Mouse (Mus musculus) liver, embryonic 14.5 days (tissue): Measurements from ENCODE around the gene Lgals7. TPM values are rescaled to one million over a fixed set of nuclear protein-coding genes. Genes with fewer than 3 reads are reported as not detected.
"Not testable (repeated sequence)": the region's sequence is repeated elsewhere in the genome, so short reads cannot be mapped to it uniquely, and the experiment has no call there.

Experiments used
- ATAC-seq: fragments of 200-750 bp; cut with Nextera tagmentation; 2 replicates; pipeline ENCODE4 v1.8.0; 2017; ENCODE audit warnings: moderate number of reproducible peaks, mild to moderate bottlenecking, moderate library complexity; ENCODE audit not compliant: insufficient read depth
- DNase-seq, 3 experiments: peaks; one replicate each; pipeline ENCODE4 v3.0.0-alpha.2; 2012 to 2013; ENCODE audit warnings: low read depth in 3 of 3, low spot score in 3 of 3
- H3K27ac ChIP-seq: fragments of 300-500 bp; sonication (generic); 2 replicates; pipeline ENCODE4 v1.5.1; 2014; ENCODE audit warnings: moderate library complexity, mild to moderate bottlenecking, control low read depth, inconsistent platforms
- H3K27me3 ChIP-seq: fragments of 300-500 bp; sonication (generic); 2 replicates; pipeline ENCODE4 v1.6.1; 2014; ENCODE audit warnings: mild to moderate bottlenecking, low read length, moderate library complexity; ENCODE audit not compliant: control insufficient read depth, insufficient read depth
- H3K36me3 ChIP-seq: fragments of 300-500 bp; sonication (generic); replicated peaks from 2 replicates; pipeline ENCODE4 v1.6.1; 2014; ENCODE audit warnings: low read depth; ENCODE audit not compliant: control insufficient read depth, insufficient read depth
- H3K4me1 ChIP-seq, 2 experiments: fragments of 200-500 bp in 1 of 2; fragments of 300-500 bp in 1 of 2; sonication (generic) in 1 of 2; replicated peaks; 2 replicates each; pipeline ENCODE4 v1.6.1; 2012 to 2014; ENCODE audit warnings: antibody characterized with exemption in 1 of 2, inconsistent platforms in 1 of 2, low read length in 1 of 2; ENCODE audit not compliant: control insufficient read depth in 2 of 2, insufficient read depth in 2 of 2
- H3K4me2 ChIP-seq: fragments of 300-500 bp; sonication (generic); 2 replicates; pipeline ENCODE4 v1.6.1; 2014; ENCODE audit warnings: low read depth, mild to moderate bottlenecking, control low read depth, moderate library complexity
- H3K4me3 ChIP-seq, 2 experiments: fragments of 200-500 bp in 1 of 2; fragments of 300-500 bp in 1 of 2; sonication (generic) in 1 of 2; 2 replicates each; pipeline ENCODE4 v1.5.1; 2012 to 2014; ENCODE audit warnings: low read depth in 2 of 2, low read length in 2 of 2, mild to moderate bottlenecking in 2 of 2, control low read depth in 1 of 2, inconsistent platforms in 1 of 2, moderate library complexity in 1 of 2; ENCODE audit not compliant: insufficient read depth in 1 of 2
- H3K9ac ChIP-seq: fragments of 300-500 bp; sonication (generic); replicated peaks from 2 replicates; pipeline ENCODE4 v1.6.1; 2014; ENCODE audit warnings: mild to moderate bottlenecking, control low read depth, moderate library complexity
- H3K9me3 ChIP-seq: fragments of 300-500 bp; sonication (generic); 2 replicates; pipeline ENCODE4 v1.6.1; 2016; ENCODE audit warnings: low read length, mixed read lengths; ENCODE audit not compliant: control insufficient read depth
- CTCF ChIP-seq: IDR thresholded peaks from 2 replicates; pipeline ENCODE4 v1.5.1; 2016; ENCODE audit warnings: antibody characterized with exemption, low read depth, control low read depth
- EP300 ChIP-seq: IDR thresholded peaks from 2 replicates; pipeline ENCODE4 v1.6.1; 2016; ENCODE audit warnings: antibody characterized with exemption, low read depth
- WGBS: fragments of 180-500 bp; shearing (Covaris S2); extraction: QIAGEN DNeasy Blood & Tissue Kit; methylation state at CpG from one replicate; pipeline ENCODE4 v1.1.7; 2014; ENCODE audit not compliant: insufficient replicate concordance; 5-methylcytosine and 5-hydroxymethylcytosine counted together
- polyA plus RNA-seq, 2 experiments: library from polyadenylated mRNA; depleted of rRNA in 1 of 2; stranded (reverse) in 1 of 2; unstranded in 1 of 2; fragments of >200 nt; fragmentation: Nextera tagmentation in 1 of 2; extraction: Ambion mirVana in 1 of 2; gene quantifications; 2 replicates each; pipeline versions ENCODE4 v1.2.1 to v1.2.3; 2012 to 2014

Lgals7 gene
- polyA plus RNA-seq, 2 experiments, result 0.42 TPM; not detected in 1

DNA sequence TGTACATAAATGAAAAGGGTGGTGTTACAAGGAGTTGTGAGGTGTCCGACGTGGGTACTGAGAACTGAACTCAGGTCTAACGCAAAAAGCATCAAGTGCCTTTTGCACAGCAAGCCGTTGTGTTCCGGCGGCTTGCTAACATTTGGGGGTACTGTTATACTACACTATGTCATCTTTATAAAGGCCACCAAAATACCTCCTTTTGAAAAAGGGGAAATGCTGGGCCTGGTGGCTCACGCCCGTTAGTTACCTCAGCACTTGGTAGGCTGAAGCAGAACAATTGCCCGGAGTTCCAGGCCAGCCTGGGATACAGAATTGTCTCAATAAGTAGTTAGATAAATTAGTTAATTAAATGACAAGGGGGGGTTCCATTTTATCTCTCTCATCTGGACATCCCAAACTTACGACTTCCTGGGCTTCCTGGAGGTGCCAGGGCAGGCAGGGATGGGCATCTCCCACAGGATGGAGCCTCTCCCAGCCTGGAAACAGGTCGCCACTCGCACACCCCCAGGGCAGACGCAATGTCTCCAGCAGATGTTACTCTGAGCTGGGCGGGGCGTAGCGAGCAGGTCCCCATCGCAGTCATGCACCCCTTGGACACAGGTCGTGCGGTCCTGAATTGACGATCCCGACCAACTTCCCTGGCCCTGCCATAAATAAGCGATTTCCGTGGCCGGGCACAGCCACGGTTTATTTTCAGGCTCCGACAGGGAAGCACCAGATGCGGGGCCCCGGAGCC is 3.3 kb downstream of the Lgals7 start:
- H3K36me3 ChIP-seq, result no peaks in the 10 kb centered on the region
- ATAC-seq, result no peak
- DNase-seq, result no peak
- TF ChIP-seq EP300 (no peak), CTCF (no peak)
- H3K9me3 ChIP-seq, result no peaks in the 10 kb centered on the region
- peaks cover 0 to 14% of the 10 kb centered on the region in 2 experiments; a peak in 3 of 4 replicates for H3K4me1 ChIP-seq
- no peaks in the 10 kb centered on the region for H3K27me3 ChIP-seq
- H3K27ac ChIP-seq, result no peak overlapping the region
- no peak overlapping the region for H3K4me3 ChIP-seq
- 81% methylated on average over 28 of the region's 28 CpGs for WGBS
- H3K9ac ChIP-seq, result no peak overlapping the region
- 0 out of 2 replicates have a peak overlapping the region, but pooled peaks have one; percentile 63 for H3K4me2 ChIP-seq

DNA sequence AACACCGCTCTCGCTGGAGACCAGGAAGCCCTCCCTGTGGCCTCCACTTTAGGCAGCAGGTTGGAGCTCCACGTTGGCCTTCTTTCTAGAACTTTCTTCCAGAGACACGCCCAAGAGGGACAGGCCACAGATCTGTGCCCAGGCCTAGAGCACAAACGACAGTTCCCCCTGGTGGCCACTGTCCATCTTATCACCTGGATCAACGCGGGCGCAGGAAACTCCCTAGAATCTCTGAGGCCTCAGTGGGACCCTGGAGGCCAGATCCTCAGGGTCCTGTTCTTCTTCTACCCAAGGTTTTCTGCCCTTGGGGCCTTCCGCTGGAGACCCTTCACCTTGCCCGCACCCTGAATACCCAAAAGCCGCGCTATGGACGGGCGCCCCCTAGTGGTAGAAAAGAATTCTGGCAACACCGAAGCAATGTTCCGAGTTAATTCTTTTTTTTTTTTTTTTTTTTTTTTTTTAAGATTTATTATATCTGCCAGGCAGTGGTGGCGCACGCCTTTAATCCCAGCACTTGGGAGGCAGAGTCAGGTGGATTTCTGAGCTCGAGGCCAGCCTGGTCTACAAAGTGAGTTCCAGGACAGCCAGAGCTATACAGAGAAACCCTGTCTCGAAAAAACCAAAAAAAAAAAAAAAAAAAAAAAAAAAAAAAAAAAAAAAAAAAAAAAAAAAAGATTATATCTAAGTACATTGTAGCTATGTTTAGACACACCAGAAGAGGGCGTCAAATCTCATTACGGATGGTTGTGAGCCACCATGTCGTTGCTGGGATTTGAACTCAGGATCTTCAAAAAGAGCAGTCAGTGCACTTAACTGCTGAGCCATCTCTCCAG is 4.1 kb downstream of the Lgals7 start:
- H3K36me3 ChIP-seq, H3K9ac ChIP-seq, H3K9me3 ChIP-seq, H3K27me3 ChIP-seq, H3K27ac ChIP-seq: not testable (repeated sequence)
- Histone ChIP-seq H3K4me1 (peaks cover 0 to 14% of the 10 kb centered on the region in 2 experiments; a peak in 3 of 4 replicates), H3K4me2 (peak overlapping the region; percentile 63), H3K4me3 (peak overlapping the region; percentile 19 to 39; a peak in 3 of 4 replicates)
- peak; percentile 67 for ATAC-seq
- DNase-seq, result peak; percentile 64 to 73 (median 68)
- peak; percentile 88 for TF ChIP-seq CTCF
- WGBS, result 17% methylated on average over 23 of the region's 23 CpGs

DNA sequence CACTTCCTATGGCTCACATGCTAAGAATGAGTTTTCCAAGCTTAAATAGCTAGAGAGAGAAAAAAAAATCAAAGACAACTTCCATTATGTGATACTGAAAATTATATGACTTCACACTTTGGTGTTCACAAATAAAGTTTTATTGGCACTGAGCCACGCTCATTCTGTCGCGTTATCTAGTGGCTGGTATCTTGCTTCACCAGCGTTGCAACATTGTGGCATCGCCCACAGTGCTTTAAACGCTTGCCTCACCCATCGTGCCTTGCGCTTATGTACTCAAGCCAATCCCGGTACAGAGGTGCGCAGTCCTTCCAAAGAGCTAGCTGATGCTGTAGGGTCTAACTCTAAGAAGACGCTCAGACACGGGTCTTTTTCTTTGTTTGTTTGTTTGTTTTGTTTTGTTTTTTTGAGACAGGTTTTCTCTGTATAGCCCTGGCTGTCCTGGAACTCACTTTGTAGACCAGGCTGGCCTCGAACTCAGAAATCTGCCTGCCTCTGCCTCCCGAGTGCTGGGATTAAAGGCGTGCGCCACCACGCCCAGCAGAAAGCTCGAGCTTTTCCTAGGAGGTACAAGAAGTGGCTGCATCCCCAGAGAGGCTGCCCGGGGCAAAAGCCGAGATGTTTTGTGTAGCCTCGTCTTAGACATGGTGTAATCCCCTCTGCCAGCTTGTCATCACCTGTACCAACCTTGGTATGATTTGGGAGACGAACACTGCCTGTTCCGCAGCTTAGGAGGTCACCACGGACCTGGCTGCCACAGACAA is 7.4 kb downstream of the Lgals7 start:
- ATAC-seq (no peak), DNase-seq (peak in 1 of 3 experiments; percentile 31)
- H3K27ac ChIP-seq, result no peak overlapping the region
- H3K36me3 ChIP-seq, result no peaks in the 10 kb centered on the region
- TF ChIP-seq CTCF, result no peak
- no peak for TF ChIP-seq EP300
- peaks cover 0 to 8% of the 10 kb centered on the region in 2 experiments; a peak in 3 of 4 replicates for H3K4me1 ChIP-seq
- H3K4me3 ChIP-seq, result no peak overlapping the region
- H3K27me3 ChIP-seq, result no peaks in the 10 kb centered on the region
- H3K9me3 ChIP-seq, result no peaks in the 10 kb centered on the region
- no peak overlapping the region for H3K9ac ChIP-seq
- no peak overlapping the region for H3K4me2 ChIP-seq
- 68% methylated on average over 24 of the region's 24 CpGs for WGBS

DNA sequence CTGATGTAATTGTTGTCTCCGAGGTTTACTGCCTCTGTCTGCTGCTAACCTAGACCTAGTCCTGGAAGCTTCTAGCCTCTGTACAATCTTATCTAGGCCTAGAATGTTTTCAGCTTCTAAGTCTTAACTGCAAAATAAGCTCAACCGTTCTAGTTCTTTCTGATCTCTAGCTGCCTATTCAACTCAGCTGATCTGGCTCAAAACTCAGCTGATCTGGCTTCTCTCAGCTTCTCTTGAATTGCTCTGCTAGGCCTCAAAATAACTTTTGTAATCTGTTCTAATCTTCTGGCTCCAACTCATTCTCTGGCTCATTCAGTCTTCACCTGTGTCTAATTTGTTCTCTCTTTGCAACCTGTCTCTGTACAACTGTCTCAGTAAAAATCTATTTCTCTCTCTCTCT is 10.9 kb downstream of the Lgals7 start:
- H3K4me3 ChIP-seq, result no peak overlapping the region
- no peak for TF ChIP-seq CTCF
- no peak for TF ChIP-seq EP300
- no peaks in the 10 kb centered on the region for H3K36me3 ChIP-seq
- no peaks in the 10 kb centered on the region for H3K9me3 ChIP-seq
- H3K4me2 ChIP-seq, result no peak overlapping the region
- no peak overlapping the region for H3K9ac ChIP-seq
- DNase-seq, result no peak
- H3K27me3 ChIP-seq, result no peaks in the 10 kb centered on the region; the same call in 1 of the 2 replicates
- ATAC-seq, result no peak
- H3K4me1 ChIP-seq, result peaks cover 9 to 28% of the 10 kb centered on the region in 2 experiments
- WGBS, result 60% methylated on average over 2 of the region's 2 CpGs
- no peak overlapping the region for H3K27ac ChIP-seq
